Mouse (Mus musculus) neural tube, embryonic 15.5 days (tissue): ENCODE results near the gene Olfr1324. TPM values are rescaled to one million over a fixed set of nuclear protein-coding genes. Genes with fewer than 3 reads are reported as not detected.
"Not testable (repeated sequence)": the region's sequence is repeated elsewhere in the genome, so short reads cannot be mapped to it uniquely, and the experiment has no call there.

Experiments used
- ATAC-seq: fragments of 200-750 bp; cut with Nextera tagmentation; 2 replicates; pipeline ENCODE4 v1.8.0; 2017; ENCODE audit warnings: mild to moderate bottlenecking, moderate TSS enrichment, moderate library complexity; ENCODE audit not compliant: low FRiP score
- H3K27ac ChIP-seq: fragments of 300-500 bp; sonication (generic); replicated peaks from 2 replicates; pipeline ENCODE4 v1.5.1; 2015; ENCODE audit warnings: mild to moderate bottlenecking, inconsistent platforms
- H3K27me3 ChIP-seq: fragments of 300-500 bp; sonication (generic); replicated peaks from 2 replicates; pipeline ENCODE4 v1.6.1; 2015; ENCODE audit warnings: inconsistent platforms
- H3K36me3 ChIP-seq: fragments of 300-500 bp; sonication (generic); 2 replicates; pipeline ENCODE4 v1.6.1; 2015; ENCODE audit warnings: inconsistent platforms
- H3K4me1 ChIP-seq: fragments of 300-500 bp; sonication (generic); 2 replicates; pipeline ENCODE4 v1.6.1; 2015; ENCODE audit warnings: inconsistent platforms
- H3K4me2 ChIP-seq: fragments of 300-500 bp; sonication (generic); 2 replicates; pipeline ENCODE4 v1.6.1; 2015; ENCODE audit warnings: inconsistent platforms, mild to moderate bottlenecking, moderate library complexity
- H3K4me3 ChIP-seq: fragments of 300-500 bp; sonication (generic); replicated peaks from 2 replicates; pipeline ENCODE4 v1.5.1; 2015; ENCODE audit warnings: mild to moderate bottlenecking, inconsistent platforms
- H3K9ac ChIP-seq: fragments of 300-500 bp; sonication (generic); replicated peaks from 2 replicates; pipeline ENCODE4 v1.6.1; 2015; ENCODE audit warnings: mild to moderate bottlenecking, inconsistent platforms
- H3K9me3 ChIP-seq: fragments of 300-500 bp; sonication (generic); replicated peaks from 2 replicates; pipeline ENCODE4 v1.6.1; 2016; ENCODE audit warnings: inconsistent platforms
- WGBS: fragments of 180-500 bp; shearing (Covaris S2); methylation state at CpG from one replicate; pipeline ENCODE4 v1.1.7; 2015; ENCODE audit warnings: mixed read lengths; 5-methylcytosine and 5-hydroxymethylcytosine counted together
- polyA plus RNA-seq: library from polyadenylated mRNA; unstranded; fragments of >200 nt; fragmentation: Nextera tagmentation; extraction: Ambion mirVana; gene quantifications from 2 replicates; pipeline ENCODE4 v1.2.1, GENCODE M21; 2015

Olfr1324 gene
- not detected in 2 replicates for polyA plus RNA-seq

- Histone ChIP-seq H3K4me2 (no peak within 1 kb of the TSS), H3K9me3 (no peaks in the 10 kb centered on the region), H3K9ac (no peak within 1 kb of the TSS), H3K4me1 (no peaks in the 10 kb centered on the region), H3K36me3 (no peaks in the 10 kb centered on the region), H3K27me3 (no peaks in the 10 kb centered on the region), H3K4me3 (no peak within 1 kb of the TSS), H3K27ac (no peak within 1 kb of the TSS)
- ATAC-seq: no peak
- 97% methylated on average over 1 of the region's 1 CpGs for WGBS
Observed at GRCm38 (mm10) chrX:50428398-50428797, at the start of gene Olfr1324. Gene Olfr1324, minus strand, starts transcription at chrX:50428498.

GRCm38 (mm10) chrX:50470341-50470740 lies 42.0 kb upstream of the Olfr1324 start:
- H3K36me3 ChIP-seq, H3K4me1 ChIP-seq, H3K27ac ChIP-seq, H3K4me2 ChIP-seq, H3K4me3 ChIP-seq, H3K9ac ChIP-seq, ATAC-seq, H3K9me3 ChIP-seq, H3K27me3 ChIP-seq: not testable (repeated sequence)
- 82% methylated on average over 6 of the region's 6 CpGs for WGBS

GRCm38 (mm10) chrX:50456136-50456535 lies 27.8 kb upstream of the Olfr1324 start:
- 17% methylated on average over 1 of the region's 1 CpGs for whole genome bisulfite sequencing
- H3K4me2 ChIP-seq: no peak overlapping the region
- no peak overlapping the region for H3K9ac ChIP-seq
- H3K4me3 ChIP-seq: no peak overlapping the region
- no peaks in the 10 kb centered on the region for H3K27me3 ChIP-seq
- no peaks in the 10 kb centered on the region for H3K9me3 ChIP-seq
- no peaks in the 10 kb centered on the region for H3K4me1 ChIP-seq
- H3K36me3 ChIP-seq: no peaks in the 10 kb centered on the region
- H3K27ac ChIP-seq: no peak overlapping the region
- no peak for ATAC-seq

- WGBS: 86% methylated on average over 1 of the region's 1 CpGs
- Histone ChIP-seq H3K4me3 (no peak overlapping the region), H3K9ac (no peak overlapping the region), H3K4me2 (no peak overlapping the region), H3K27ac (no peak overlapping the region), H3K9me3 (no peaks in the 10 kb centered on the region), H3K4me1 (no peaks in the 10 kb centered on the region), H3K27me3 (no peaks in the 10 kb centered on the region), H3K36me3 (no peaks in the 10 kb centered on the region)
- ATAC-seq: no peak
Observed at GRCm38 (mm10) chrX:50443352-50443751, 15.1 kb upstream of the Olfr1324 start.

- Histone ChIP-seq H3K4me2 (no peak overlapping the region), H3K4me3 (no peak overlapping the region)
- WGBS: 81% methylated on average over 1 of the region's 1 CpGs
Observed at GRCm38 (mm10) chrX:50442696-50443095, 14.4 kb upstream of the Olfr1324 start.

GRCm38 (mm10) chrX:50432499-50432898 lies 4.2 kb upstream of the Olfr1324 start:
- no peak for ATAC-seq
- Histone ChIP-seq H3K36me3 (no peaks in the 10 kb centered on the region), H3K4me1 (no peaks in the 10 kb centered on the region), H3K27me3 (no peaks in the 10 kb centered on the region), H3K4me3 (no peak overlapping the region), H3K27ac (no peak overlapping the region), H3K9me3 (no peaks in the 10 kb centered on the region), H3K9ac (no peak overlapping the region), H3K4me2 (no peak overlapping the region)
- 79% methylated on average over 2 of the region's 2 CpGs for WGBS

More at GRCm38 (mm10) chrX:50442696-50443095, 14.4 kb upstream of the Olfr1324 start:
- Histone ChIP-seq H3K27me3 (no peaks in the 10 kb centered on the region), H3K27ac (no peak overlapping the region), H3K4me1 (no peaks in the 10 kb centered on the region), H3K9me3 (no peaks in the 10 kb centered on the region), H3K36me3 (no peaks in the 10 kb centered on the region), H3K9ac (no peak overlapping the region)
- ATAC-seq: no peak

- ATAC-seq: no peak
- 50% methylated on average over 2 of the region's 2 CpGs for WGBS
- no peak overlapping the region for H3K9ac ChIP-seq
- no peaks in the 10 kb centered on the region for H3K36me3 ChIP-seq
- H3K27me3 ChIP-seq: no peaks in the 10 kb centered on the region
- no peak overlapping the region for H3K27ac ChIP-seq
- no peaks in the 10 kb centered on the region for H3K4me1 ChIP-seq
- no peak overlapping the region for H3K4me3 ChIP-seq
- no peaks in the 10 kb centered on the region for H3K9me3 ChIP-seq
- H3K4me2 ChIP-seq: no peak overlapping the region
Observed at GRCm38 (mm10) chrX:50427712-50428328, 478 bp downstream of the Olfr1324 start.

GRCm38 (mm10) chrX:50425899-50426436 lies 2.3 kb downstream of the Olfr1324 start:
- ATAC-seq: no peak
- Histone ChIP-seq H3K9ac (no peak overlapping the region), H3K4me1 (no peaks in the 10 kb centered on the region), H3K27me3 (no peaks in the 10 kb centered on the region), H3K9me3 (no peaks in the 10 kb centered on the region), H3K4me2 (no peak overlapping the region), H3K4me3 (no peak overlapping the region), H3K36me3 (no peaks in the 10 kb centered on the region), H3K27ac (no peak overlapping the region)
- WGBS: 89% methylated on average over 3 of the region's 3 CpGs

- H3K27me3 ChIP-seq, H3K27ac ChIP-seq, H3K9ac ChIP-seq, H3K36me3 ChIP-seq, H3K9me3 ChIP-seq, H3K4me1 ChIP-seq, ATAC-seq, H3K4me2 ChIP-seq, H3K4me3 ChIP-seq: not testable (repeated sequence)
- WGBS: 90% methylated on average over 8 of the region's 8 CpGs
Observed at GRCm38 (mm10) chrX:50410361-50410760, 17.9 kb downstream of the Olfr1324 start.

GRCm38 (mm10) chrX:50390616-50391015 lies 37.7 kb downstream of the Olfr1324 start:
- WGBS: 77% methylated on average over 4 of the region's 4 CpGs
- H3K9ac ChIP-seq, H3K4me2 ChIP-seq, ATAC-seq, H3K4me1 ChIP-seq, H3K9me3 ChIP-seq, H3K4me3 ChIP-seq, H3K27me3 ChIP-seq, H3K27ac ChIP-seq, H3K36me3 ChIP-seq: not testable (repeated sequence)

- WGBS: 92% methylated on average over 1 of the region's 1 CpGs
- no peak overlapping the region for H3K4me2 ChIP-seq
- H3K36me3 ChIP-seq: no peaks in the 10 kb centered on the region
Observed at GRCm38 (mm10) chrX:50374978-50375377, 53.3 kb downstream of the Olfr1324 start.

More at GRCm38 (mm10) chrX:50374978-50375377, 53.3 kb downstream of the Olfr1324 start:
- H3K9me3 ChIP-seq: no peaks in the 10 kb centered on the region
- no peak overlapping the region for H3K27ac ChIP-seq
- no peak overlapping the region for H3K4me3 ChIP-seq
- ATAC-seq: no peak
- H3K27me3 ChIP-seq: no peaks in the 10 kb centered on the region
- H3K9ac ChIP-seq: no peak overlapping the region
- H3K4me1 ChIP-seq: no peaks in the 10 kb centered on the region
